Mouse (Mus musculus) adipocyte (in vitro differentiated cells): ENCODE results near the gene Gstp1.
"Not testable (repeated sequence)": the region's sequence is repeated elsewhere in the genome, so short reads cannot be mapped to it uniquely, and the experiment has no call there.

ENCODE experiments used
- DNase-seq: peaks from one replicate; pipeline ENCODE4 v3.0.0-alpha.2; 2016; ENCODE audit warnings: low spot score

The Gstp1 gene

DNA sequence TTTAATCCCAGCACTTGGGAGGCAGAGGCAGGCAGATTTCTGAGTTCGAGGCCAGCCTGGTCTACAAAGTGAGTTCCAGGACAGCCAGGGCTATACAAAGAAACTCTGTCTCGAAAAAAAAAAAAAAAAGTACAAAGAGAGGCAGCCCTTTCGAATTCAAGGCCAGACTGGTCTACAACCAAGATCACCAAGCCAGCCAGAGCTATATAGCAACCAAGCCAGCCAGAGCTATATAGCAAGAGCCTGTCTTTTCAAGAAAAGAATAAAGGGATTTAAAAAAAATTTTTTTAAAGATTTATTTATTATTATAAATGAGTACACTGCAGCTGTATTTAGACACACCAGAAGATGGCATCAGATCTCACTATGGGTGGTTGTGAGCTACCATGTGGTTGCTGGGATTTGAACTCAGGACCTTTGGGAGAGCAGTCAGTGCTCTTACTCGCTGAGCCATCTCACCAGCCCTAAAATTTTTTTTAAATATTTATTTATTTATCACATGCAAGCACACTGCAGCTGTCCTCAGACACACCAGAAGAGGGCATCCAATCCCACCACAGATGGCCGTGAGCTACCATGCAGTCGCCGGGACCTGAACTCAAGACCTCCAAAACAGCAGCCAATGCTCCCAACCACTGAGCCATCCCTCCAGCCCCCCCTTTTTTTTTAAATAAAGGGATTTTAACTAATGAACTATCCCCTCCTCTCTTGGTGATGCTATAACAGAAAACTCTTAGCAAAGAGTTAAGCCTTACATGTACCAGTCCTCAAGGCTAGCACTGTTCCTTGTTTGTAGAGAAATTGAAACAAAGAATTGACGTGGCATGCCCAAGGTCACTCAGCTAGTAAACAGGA lies 22.5 kb upstream of the Gstp1 start:
- DNase-seq, result not testable (repeated sequence)

DNA sequence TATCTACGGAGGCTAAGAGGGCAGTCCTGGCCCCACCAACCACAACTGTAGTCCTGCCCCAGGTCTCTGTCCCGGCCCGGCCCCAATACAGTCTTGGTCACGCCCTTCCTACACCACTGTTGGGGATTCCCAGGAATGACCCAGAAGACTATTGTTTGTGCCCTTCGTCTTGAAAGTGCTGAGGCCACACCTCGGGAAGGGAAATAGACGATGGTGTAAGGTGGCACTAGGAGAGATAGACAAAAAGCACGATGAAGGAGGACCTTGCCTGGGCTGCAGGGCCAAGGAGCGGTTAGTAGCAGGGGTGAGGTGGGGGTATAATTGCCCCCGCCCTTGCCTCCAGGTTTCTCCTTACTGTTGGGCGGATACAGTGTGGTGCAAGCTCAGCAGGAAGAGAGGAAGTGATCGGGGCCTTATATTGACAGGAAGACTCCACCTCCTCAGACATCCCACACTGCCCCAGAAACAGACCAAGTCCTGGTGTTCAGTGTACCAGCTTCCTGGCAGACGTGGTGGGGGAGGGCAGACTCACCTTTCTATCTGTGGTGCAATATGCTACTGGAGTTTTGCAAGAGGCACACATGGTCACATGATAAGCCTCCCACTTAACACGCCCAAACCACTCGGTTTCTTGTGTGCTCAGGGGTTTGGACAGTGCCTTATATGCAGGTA lies 21.4 kb upstream of the Gstp1 start, which contains the start of gene Gstp3:
TSS of gene Gstp3 (minus strand) at position 501 of the 672 bp plus-strand sequence.
- DNase-seq, result no peak

DNA sequence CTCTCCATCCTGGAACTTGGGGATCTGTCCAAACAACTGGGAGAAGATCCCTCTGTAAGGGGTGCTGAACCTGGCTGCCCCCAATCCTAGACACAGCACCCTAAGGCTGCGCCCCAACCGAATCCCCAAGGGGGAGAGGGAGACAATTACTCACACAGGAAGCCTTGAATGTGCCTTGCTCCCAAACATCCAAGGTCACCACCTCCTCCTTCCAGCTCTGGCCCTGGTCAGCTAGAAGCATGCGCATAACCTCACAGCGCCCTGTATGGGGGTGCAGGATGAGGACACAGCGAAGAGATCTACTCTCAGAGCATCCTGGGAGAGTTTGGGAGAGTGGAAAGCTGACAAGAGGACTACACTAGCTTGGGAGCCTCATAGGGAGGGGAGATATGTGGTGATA lies 20.8 kb upstream of the Gstp1 start:
- DNase-seq, result no peak

DNA sequence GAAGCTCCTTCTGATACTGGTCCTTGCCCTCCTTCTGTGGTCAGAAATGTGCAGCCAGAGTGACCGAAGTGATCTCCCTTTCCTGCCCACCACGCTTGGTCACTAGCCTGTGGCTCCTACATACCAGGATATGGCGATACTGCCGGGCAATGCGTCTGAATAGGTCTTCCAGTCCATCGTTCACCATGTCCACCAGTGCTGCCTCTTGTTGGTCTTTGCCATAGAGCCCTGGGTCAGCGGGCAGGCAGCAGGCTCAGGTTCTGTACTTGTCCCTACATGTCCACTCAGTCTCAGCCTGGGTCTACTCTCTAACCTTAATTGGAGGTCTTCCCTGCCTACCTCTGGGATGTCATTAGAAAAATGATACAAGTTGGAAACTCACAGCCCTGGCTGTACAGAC lies 20.2 kb upstream of the Gstp1 start:
- no peak for DNase-seq

DNA sequence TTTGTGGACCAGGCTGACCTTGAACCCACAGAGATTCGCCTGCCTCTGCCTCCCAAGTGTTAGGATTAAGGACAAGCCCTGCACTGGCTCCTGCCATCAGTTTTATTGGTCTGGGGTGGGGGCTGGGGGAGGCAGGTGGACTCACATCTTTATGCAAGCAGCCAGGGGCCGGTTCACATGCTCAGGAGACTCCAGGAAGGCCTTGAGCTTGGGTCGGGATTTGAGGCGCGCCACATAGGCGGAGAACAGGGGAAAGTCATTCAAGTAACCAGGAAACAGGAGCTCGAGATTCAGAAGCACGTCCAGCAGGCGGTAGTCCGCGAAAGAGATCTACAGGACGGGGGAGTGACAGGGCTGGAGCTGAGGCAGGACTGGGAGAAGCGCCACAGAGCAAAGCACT lies 19.6 kb upstream of the Gstp1 start:
- no peak for DNase-seq

DNA sequence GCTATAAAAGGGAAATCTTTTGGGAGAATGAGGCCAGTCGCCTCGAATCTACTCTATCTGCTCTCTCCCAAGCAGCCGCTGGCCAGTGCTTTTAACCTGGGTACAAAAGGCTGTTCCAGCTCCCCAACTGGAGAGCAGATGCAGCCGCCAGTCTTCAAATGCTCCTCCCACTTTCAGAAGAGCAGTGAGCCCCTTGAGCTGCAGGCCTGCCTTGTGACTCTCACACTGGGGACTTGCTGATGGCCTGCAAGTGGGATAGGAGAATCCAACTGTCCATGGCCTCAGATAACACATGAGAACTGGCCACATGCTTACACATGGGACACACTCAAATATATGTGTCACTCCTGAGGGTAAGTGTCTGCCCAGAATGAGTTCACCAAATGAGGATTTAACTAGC lies 18.9 kb upstream of the Gstp1 start:
- DNase-seq, result no peak

DNA sequence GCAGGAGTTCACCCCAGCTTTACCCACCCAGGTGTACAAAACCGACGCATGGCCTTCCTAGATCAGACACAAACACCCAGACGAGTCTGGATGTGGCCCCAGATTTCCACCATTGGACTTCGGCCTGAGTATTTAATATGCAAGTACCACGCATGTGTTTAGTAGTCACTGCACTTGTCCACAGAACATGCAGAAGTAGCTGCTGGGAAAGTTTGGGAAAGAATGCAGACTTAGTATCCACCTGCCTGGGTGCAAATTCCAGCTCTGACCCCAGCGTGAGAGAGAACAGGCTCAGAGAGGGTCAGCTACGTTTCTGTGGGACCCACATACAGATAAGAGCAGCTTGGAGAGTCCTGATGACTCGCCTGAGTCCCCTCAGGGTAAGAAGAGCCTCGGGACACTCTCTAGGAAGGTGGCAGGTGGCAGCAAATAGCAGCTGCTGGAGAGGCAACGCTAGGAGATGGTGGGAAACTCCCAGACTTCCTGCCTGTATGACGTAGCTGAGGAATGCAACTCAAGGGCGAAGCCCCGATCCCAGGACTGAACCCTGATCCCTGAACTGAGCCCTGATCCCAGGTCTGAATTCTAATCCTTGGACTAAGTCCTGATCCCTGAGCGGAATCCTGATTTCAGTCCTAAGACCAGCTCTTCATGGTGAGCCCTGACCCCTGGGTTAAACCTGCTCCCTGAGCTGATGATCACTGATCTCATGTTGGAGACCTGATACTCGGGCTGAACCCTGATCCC lies 18.3 kb upstream of the Gstp1 start:
- no peak for DNase-seq

DNA sequence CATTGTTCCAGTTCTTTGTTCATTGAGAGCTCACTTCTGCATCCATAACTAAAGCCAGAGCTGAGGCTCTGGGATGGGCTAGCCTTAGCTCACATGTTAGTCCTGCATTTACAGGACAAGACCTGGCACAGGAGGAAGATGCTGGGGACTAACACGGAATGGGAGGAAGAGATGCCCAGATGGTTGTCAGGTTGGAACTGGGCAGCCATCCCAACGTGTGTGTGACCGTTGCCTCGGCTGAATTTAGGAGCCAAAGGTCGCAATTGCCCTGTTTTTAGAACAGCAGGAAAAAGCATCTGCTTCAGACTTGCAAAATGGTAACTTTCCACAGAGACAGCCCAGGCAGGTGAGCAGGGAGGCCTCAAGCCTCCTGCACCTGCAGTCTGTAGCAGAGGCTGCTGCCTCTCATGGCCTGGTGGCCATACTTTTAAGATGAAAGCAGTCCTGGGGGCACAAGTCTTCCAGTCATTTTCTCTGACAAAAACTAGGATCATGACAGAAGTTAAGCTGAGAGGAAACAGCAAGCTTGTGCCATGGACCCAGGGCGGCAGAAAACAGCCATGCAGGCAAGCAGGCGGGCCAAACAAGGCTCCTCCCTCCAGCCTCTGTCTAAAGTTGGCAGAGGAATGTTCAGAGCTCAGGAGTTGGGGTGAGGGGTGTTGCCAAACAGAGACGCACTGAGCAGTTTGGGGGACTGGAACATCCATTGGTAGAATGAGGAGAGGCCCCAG lies 17.6 kb upstream of the Gstp1 start:
- DNase-seq, result peak; percentile 49

DNA sequence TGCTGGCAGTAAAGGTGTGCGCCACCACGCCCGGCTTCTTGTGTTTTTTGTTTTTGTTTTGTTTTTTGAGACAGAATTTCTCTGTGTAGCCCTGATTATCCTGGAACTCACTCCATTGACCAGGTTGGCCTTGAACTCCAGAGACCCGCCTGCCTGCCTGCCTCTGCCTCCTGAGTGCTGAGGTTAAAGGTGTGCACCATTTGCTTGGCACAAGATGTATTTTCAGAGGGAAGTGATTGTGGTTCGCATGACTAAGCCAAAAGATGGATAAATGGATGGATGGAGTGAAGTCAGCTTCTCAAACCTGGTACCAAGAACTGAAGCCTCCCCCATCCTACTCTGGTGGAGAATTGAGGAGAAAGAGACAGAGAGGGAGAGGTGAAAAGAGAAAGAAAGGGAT lies 16.8 kb upstream of the Gstp1 start:
- no peak for DNase-seq

DNA sequence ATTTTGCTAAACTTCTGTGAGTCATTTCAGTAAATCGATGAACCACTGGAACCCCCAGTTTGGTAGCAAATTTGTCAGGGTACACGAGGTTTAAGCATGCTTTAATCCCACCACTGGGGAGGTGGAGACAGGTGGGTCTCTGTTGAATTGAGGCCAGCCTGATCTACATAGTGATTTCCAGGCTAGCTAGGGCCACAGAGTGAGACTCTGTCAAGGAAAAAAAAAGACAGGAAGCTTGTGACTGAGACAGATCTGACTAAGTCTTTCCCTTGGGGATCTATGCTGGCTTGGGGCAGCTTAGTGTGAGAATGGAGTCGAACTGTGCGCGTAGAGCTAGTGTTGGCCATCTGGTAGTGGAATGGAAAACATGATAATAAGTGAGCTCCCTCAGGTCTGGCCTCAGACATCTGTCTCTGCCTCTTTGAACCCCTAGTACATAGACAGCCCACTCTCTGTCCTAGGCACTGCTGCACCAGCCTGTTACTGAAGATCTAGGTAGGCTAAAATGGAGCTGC lies 14.8 kb upstream of the Gstp1 start:
- peak; percentile 40 for DNase-seq

DNA sequence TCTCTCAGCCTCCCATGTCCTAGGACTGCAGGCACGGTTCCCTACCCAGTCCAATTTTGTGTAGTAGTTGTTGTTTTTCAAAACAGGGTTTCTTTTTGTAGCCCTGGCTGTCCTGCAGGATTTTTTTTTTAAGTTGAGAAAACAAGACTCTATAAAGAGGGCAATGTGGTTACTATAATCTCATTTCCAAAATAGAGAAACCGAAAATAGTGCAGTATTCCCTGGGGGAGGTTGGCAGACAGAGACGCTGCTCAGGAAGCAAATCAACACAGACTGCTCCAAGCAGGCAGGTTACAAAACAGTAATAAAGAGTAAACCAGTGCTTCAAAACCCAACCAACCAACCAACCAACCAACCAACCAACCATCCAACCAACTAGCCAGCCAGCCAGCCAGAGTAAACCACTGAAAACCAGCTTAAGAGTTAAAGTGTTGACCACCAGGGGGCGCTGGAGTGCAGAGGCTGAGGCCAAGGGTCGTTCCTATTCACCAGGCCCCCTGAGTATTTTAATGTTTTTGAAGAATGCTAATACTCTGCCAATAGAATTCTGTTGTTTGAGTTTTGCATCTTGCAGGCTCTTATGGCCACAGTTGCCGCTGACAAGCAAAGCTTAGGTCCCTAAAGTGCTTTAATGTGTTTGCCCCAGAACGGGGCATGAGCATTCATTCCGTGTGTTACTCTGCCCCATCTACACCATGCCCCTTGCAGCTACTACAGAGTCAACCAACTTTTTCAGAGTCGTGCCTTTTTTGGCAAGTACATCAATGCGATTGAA lies 14.1 kb upstream of the Gstp1 start:
- peak; percentile 77 for DNase-seq

DNA sequence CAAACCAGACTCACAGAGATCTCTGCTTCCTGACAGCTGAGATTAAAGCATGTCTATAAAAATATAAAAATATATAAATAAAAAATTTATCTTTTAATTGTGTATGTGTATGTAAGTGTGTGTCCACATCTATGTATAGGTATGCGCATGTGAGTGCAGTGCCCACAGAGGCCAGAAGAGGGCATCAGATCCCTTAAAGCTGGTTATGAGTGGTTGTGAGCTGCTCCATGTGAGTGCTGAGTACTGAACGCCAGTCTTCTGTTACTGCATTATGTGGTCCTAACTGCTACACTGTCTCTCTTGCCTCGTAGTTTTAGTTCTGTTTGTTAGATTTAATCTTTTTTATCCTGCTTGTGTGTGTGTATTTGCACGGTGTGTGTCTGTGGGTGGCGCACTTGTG lies 13.2 kb upstream of the Gstp1 start:
- no peak for DNase-seq

DNA sequence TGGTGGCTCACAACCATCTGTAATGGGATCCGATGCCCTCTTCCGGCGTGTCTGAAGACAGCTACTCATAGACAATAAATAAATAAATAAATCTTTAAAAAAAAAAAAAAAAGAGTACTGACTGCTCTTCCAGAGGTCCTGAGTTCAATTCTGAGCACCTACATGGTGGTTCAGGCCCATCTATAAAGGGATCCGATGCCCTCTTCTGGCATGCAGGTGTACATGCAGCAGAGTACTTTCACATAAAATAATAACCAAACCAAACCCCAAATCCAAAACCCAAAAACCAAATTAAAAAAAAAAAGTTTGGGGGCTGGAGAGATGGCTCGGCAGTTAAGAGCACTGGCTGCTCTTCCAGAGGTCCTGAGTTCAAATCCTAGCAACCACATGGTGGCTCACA lies 11.3 kb upstream of the Gstp1 start:
- not testable (repeated sequence) for DNase-seq

DNA sequence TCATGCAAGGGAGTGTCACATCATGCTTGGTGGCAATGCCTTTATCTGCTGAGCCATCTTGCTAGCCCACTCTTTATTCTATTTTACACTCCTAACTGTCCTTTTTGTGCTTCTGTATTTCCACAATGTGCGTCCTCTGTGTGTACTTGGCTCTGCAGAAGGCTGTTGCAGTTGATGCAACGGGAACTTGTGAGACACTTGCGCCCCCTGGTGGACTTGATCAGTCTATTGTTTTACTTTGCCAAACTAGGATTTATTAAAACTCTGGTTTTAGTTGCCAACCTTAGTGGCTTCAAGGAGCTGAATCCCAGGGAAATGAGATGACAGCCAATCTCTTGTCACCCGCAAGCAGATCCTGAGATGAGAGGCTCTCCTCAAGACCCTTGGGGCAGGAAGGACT lies 10.1 kb upstream of the Gstp1 start:
- peak; percentile 91 for DNase-seq

DNA sequence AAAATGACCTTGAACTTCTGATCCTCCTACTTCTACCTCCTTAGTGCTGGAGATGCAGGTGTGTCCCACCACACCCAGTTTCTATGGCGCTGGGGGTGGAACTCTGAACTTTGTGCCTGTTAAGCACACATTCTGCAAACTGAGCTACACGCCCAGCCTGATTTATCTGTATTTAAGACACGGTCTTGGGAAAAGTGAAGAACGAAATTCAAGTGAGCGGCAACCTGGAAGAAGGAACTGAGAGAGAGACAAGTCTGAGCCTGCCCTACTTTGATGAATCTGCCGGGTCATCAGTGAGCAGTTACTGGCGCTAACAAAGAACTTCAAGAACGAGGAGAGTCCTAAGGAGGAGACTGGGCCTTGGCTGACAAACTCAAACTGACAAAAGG lies 9.1 kb upstream of the Gstp1 start:
- no peak for DNase-seq

DNA sequence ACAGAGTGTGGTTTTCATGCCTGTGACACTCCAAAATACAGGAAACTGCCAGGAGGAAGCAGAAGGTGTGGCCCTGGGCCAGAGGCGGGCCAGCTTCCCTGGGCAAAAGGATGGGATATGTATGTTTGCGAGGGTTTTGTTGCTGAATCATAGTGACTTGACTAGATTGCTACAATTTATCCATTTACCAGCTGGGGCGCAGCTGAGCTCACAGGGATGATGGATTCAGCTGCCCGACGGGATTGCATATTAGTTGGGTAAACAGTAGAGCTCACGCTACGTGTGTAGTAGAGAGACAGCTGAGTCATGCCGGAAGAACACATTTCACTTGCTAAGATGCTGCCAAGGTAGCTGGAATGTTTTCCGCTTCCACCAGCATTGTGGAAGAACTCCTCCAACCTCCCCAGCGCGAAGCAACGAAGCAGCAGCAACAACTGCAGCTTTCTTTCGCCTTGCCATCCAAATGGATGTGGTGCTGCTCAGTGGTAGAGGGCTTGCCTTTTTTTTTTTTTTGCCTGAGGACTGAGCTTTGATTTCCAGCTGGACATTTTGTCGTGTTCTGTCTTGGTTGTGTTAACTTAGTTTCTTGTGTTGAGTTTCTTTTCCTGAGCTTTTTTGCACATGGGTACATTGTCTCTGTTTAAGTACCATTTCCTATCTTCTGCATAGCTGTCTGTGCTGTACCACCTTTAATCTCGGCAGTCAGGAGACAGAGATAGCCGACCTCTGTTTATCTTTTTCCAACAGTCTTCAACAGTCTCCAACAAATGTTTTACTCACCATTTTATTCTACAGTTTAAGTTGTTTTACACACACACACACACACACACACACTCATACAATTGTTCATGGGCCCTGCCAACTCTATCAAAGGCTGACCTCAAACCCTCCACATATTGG lies 8.4 kb upstream of the Gstp1 start, which contains the start of gene Gstp2:
TSS of gene Gstp2 (minus strand) at position 58 of the 900 bp plus-strand sequence.
- DNase-seq, result peak; percentile 92

DNA sequence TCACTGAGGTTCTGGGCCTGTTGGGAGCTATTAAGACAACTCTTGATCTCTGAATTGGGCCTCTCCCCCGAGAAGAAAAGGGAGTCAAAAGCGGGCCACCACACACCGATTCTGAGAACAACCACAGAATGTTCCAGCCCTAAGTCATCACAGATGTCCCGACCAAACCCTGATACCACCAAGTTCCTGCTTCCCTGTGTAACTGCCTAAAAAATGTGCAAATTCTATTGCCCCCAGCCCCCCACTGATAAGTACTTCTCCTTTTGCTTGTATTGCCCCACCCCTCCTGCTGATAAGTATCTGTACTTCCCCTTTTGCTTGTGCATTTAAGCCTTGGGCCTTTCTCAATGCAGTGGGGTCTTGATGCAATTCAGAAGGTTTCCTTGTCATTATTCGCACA lies 6.3 kb upstream of the Gstp1 start:
- DNase-seq, result not testable (repeated sequence)

DNA sequence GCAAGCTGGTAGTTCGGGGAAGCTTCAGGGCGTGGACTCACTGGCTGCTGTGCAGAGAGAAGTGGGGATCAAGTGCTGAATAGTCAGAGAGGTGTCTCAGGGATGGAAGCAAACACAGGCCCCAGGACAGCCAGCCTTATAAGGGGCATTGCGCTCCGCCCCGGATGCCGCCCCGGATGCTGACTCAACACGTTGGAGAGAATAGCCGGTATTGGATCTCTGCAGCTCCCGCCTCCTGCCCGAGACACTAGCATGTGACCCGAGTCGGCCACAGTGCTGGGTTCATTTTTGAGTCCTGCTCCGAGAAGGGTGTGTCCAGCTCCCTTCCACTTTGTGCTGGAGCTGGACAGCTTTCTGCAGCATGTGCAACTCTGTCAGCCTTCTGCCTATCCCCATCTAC lies 4.3 kb upstream of the Gstp1 start:
- DNase-seq, result no peak

DNA sequence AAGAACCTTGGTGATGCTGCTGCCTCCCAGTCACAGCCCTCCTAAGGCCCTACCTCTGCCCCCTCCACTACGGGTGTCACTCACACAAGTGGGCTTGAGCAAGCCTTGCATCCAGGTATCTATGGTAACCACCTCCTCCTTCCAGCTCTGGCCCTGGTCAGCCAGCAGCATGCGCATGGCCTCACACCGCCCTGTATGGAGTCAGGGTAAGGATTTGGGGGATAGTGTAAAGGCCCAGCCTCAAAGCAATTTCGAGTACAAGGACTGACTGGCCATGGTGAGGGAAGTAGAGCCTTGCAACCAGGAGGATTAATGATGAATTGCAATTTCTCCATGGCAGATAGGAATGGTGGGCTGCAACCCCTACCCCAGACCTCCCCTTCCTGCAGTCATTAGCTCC lies 3.7 kb upstream of the Gstp1 start:
- DNase-seq, result not testable (repeated sequence)

DNA sequence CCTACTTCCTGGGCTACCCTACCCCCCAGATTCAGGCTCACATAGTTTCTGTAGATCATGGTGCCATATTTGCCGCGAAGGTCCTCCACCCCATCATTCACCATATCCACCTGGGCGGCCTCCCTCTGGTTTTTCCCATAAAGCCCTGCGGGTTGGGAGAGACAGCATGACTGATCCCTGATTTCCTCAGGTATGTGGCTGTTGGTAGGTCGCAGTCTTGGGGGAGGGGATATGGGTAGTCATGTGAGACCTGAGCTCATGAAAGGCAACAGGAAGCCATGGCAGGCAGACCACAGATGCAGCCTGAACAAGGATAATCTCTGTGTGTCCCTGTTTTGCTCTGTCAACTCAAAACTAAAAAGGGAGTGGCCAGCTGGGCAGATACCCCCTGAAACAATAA lies 3.2 kb upstream of the Gstp1 start:
- DNase-seq, result not testable (repeated sequence)
